Mouse (Mus musculus): ENCODE data around the gene Smpd3.

Gene Smpd3

DNA sequence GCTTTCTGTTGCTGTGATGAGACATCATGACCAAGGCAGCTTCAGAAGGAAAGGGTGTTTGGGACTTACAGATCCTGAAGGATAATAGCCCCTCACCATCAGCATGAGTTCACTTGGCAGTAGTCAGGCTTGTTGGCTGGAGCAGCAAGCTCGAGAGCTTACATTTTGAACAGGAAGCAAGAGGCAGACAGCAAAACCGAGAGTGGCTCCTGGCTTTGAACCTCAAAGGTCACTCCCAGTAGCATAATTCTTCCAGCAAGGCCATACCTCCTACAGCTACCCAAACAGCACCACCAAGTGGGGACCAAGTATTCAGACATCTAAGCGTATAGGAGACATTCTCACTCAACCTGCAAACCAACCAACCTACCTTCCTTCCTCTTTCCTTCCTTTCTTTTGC is 105.0 kb downstream of the Smpd3 start:
- in situ Hi-C loops (cut with MboI, MseI): no loop called here

GRCm38 (mm10) chr8:106231536-106231935 is 106.3 kb downstream of the Smpd3 start:
- in situ Hi-C loops (cut with MboI, MseI): no loop called here

DNA sequence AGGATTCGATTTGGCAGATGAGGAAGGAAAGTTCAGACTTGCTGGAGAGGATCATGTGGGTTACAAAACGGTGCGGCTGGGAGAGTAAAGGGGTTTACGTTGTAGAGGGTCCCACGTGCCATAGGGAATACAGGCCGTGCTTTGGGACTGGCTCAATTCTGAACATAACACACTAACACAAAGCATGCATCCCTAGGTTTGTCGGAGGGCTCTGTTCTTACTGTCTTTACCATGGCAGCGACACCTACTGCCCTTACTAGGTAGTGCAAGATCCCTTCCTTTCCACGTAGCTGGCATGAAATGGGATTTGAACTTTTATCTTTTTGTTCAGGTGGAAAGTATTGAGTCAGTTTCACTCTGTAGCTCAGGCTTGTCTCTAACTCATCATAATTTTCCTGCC is 111.2 kb downstream of the Smpd3 start:
- in situ Hi-C loops (cut with MboI, MseI): no loop called here

DNA sequence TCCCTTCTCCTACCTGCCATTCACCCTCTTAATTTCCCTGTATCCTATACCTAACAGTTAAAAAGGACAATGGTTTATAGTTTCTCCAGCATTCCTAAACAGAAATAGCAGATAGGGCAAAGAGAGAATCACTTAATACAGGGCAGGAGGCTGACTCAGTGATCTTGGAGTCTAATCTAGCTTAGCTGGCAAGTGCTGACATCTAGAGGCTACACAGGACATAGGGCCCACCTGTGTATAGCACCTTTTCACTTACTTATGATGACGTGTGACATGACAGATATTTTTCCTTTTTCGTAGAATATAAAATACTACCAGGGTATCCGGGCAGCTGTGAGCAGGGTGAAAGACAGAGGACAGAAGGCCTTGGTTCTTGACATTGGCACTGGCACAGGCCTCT is 118.2 kb downstream of the Smpd3 start:
- in situ Hi-C loops (cut with MboI, MseI): no loop called here

GRCm38 (mm10) chr8:106213959-106214358 is 123.8 kb downstream of the Smpd3 start:
- in situ Hi-C loops (cut with MboI, MseI): no loop called here

DNA sequence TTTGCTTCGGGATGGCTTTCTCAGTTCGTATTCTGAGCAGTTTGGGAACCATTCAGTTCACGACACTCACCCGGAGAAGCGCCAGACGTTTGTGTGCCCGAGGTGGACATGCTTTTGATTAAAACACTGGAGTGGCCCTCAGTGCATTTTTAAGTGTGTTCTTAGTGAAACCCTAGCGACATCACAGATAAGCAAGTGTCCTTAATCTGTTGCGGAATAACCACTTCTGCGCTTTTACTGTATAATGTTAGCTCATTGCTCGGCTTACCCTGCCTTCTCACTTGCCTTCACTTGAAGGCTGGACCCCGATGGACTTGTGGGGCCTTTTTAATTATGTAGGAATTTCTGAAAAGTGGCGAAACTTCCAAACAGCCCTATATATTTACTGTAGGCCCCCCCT is 126.4 kb downstream of the Smpd3 start:
- in situ Hi-C loops (cut with MboI, MseI): no loop called here

- in situ Hi-C loops (cut with MboI, MseI): no loop called here
Observed at GRCm38 (mm10) chr8:106210821-106211345, 126.9 kb downstream of the Smpd3 start, which contains the start of the genes Slc7a6os and Prmt7. TSS of gene Slc7a6os (minus strand) at chr8:106210935. TSS of gene Prmt7 (plus strand) at chr8:106210936.

GRCm38 (mm10) chr8:106210035-106210731 is 127.6 kb downstream of the Smpd3 start:
- in situ Hi-C loops (cut with MboI, MseI): no loop called here

All from T-helper 17 cell (primary cell).